Mouse (Mus musculus): Measurements from ENCODE around the gene Fam189a2.

Fam189a2 gene

GRCm38 (mm10) chr19:24025876-24026275 lies 4.9 kb downstream of the Fam189a2 start:
- no peak for DNase-seq (ENCODE audit: low read depth, low spot score)

GRCm38 (mm10) chr19:24024667-24025066 lies 6.2 kb downstream of the Fam189a2 start:
- no peak for DNase-seq (ENCODE audit: low read depth, low spot score)

- no peak for DNase-seq (ENCODE audit: low read depth, low spot score)
These were observed 6.7 kb downstream of the Fam189a2 start for GRCm38 (mm10) chr19:24024131-24024530.

- no peak for DNase-seq (ENCODE audit: low read depth, low spot score)
These were observed 7.5 kb downstream of the Fam189a2 start for GRCm38 (mm10) chr19:24023351-24023750.

GRCm38 (mm10) chr19:24022771-24023170 lies 8.0 kb downstream of the Fam189a2 start:
- DNase-seq (ENCODE audit: low read depth, low spot score) = no peak

- DNase-seq (ENCODE audit: low read depth, low spot score) = no peak
These were observed 8.5 kb downstream of the Fam189a2 start for GRCm38 (mm10) chr19:24022301-24022700.

GRCm38 (mm10) chr19:24020736-24021135 lies 10.1 kb downstream of the Fam189a2 start:
- no peak for DNase-seq (ENCODE audit: low read depth, low spot score)

- DNase-seq (ENCODE audit: low read depth, low spot score) = no peak
These were observed 11.2 kb downstream of the Fam189a2 start for GRCm38 (mm10) chr19:24019609-24020008.

GRCm38 (mm10) chr19:24018396-24018795 lies 12.4 kb downstream of the Fam189a2 start:
- DNase-seq (ENCODE audit: low read depth, low spot score) = no peak

GRCm38 (mm10) chr19:24017892-24018291 lies 12.9 kb downstream of the Fam189a2 start:
- no peak for DNase-seq (ENCODE audit: low read depth, low spot score)

- no peak for DNase-seq (ENCODE audit: low read depth, low spot score)
These were observed 13.4 kb downstream of the Fam189a2 start for GRCm38 (mm10) chr19:24017427-24017826.

- DNase-seq (ENCODE audit: low read depth, low spot score) = no peak
These were observed 14.0 kb downstream of the Fam189a2 start for GRCm38 (mm10) chr19:24016706-24017386.

- DNase-seq (ENCODE audit: low read depth, low spot score) = no peak
These were observed 17.6 kb downstream of the Fam189a2 start for GRCm38 (mm10) chr19:24013241-24013640.

GRCm38 (mm10) chr19:24012479-24012878 lies 18.3 kb downstream of the Fam189a2 start:
- no peak for DNase-seq (ENCODE audit: low read depth, low spot score)

- DNase-seq (ENCODE audit: low read depth, low spot score) = no peak
These were observed 23.0 kb downstream of the Fam189a2 start for GRCm38 (mm10) chr19:24007638-24008360.

- no peak for DNase-seq (ENCODE audit: low read depth, low spot score)
These were observed 23.7 kb downstream of the Fam189a2 start for GRCm38 (mm10) chr19:24007002-24007637.

- no peak for DNase-seq (ENCODE audit: low read depth, low spot score)
These were observed 34.9 kb downstream of the Fam189a2 start for GRCm38 (mm10) chr19:23995766-23996399.

GRCm38 (mm10) chr19:23988166-23988565 lies 42.7 kb downstream of the Fam189a2 start:
- DNase-seq (ENCODE audit: low read depth, low spot score) = no peak

- no peak for DNase-seq (ENCODE audit: low read depth, low spot score)
These were observed 43.5 kb downstream of the Fam189a2 start for GRCm38 (mm10) chr19:23987291-23987690.

GRCm38 (mm10) chr19:23984186-23984585 lies 46.6 kb downstream of the Fam189a2 start:
- DNase-seq (ENCODE audit: low read depth, low spot score) = no peak

GRCm38 (mm10) chr19:23980598-23980997 lies 50.2 kb downstream of the Fam189a2 start:
- DNase-seq (ENCODE audit: low read depth, low spot score) = no peak

- DNase-seq (ENCODE audit: low read depth, low spot score) = no peak
These were observed 52.8 kb downstream of the Fam189a2 start for GRCm38 (mm10) chr19:23977901-23978443.
